Mouse (Mus musculus) liver (tissue): Measurements from ENCODE around the gene Itpr2.
A peak's percentile ranks its signal among the peaks of the same experiment; 100 is the strongest.

Source experiments
- DNase-seq: peaks from one replicate; pipeline ENCODE4 v3.0.0-alpha.2; 2020; ENCODE audit warnings: mixed read lengths

Itpr2 gene

DNA sequence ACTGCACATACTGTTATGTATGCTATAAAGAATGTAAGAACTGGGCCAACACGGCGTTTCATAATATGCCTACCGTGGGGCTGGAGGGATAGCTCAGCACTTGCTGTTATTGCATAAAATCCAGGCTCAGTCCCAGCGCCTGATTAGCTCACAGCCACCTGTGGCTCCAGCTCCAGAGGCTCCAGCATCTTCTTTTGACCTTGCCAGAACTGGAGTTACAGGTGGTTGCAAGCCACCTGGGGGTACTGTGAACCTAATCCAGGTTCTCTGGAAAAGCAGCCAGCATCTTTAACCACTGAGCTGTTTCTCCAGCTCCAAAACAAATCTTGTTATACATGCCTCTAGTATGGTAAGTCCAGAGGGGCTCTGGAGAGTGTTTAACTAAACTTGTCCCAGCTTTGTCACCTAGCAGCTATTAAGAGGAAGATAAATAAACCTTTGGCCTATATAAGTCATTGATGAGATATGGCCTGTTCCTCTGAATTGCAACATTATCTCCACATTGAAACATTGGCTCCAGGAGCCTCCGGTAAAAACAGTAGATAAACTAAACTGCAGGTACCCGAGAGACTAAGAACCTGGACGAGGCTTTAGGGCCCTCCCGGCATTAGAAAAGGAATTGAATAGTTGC is 37.9 kb downstream of the Itpr2 start:
- DNase-seq, result no peak

DNA sequence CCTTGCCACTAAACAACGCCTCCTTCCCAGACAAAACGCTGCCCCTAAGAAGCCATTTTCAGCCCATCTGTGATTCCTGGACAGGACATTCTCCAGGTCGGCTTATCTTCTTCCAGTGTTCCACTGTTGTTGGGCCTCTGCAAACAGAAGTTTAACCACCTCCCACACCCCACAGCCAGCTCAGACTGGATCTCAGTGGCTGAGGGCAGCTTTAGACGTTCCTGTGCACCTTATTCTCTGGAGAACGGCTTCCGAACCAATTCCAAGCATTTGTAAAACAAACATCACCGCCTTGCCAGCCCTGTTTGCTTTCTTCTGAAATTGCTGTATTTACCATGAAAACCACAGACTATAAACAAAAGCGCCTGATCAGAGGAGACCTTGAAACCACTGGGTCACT is 41.1 kb downstream of the Itpr2 start:
- DNase-seq, result no peak

DNA sequence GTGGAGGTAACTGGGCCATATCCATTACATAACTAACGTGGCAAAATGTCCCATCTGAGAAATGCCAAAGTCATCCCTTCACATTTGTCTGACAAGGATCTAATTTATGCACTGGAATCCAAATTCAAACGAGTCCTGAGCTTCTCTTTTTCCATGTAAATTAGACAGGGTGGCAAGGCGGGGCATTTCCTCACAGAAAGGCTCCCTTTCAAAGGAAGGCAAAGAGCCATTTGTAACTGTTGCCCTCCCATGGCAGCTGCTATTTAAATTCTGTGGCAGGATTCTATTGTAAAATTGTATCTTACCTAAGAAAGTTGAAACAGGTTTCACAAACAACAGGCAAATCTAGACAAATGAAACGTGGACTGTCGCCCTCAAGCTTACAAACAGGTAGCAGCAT is 43.6 kb downstream of the Itpr2 start:
- no peak for DNase-seq

DNA sequence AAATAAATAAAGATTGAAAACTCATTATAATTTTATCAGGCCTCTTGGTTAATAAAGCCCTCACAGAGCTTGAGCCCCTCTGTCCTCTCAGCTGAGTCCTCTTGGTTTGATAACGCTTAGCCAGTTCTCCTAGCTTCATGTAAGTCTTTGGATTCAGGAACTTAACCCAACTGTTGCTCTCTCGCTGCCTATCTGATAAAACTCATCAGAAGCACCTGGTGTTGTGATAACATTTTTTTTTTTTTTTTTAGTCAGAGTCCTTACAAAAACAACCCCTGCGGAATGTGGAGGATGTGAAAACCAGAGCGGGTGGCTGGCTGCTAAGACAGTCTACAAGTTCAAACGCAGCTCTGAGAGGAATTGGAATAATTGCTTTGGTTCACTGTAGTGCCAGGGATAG is 45.3 kb downstream of the Itpr2 start:
- DNase-seq, result no peak

DNA sequence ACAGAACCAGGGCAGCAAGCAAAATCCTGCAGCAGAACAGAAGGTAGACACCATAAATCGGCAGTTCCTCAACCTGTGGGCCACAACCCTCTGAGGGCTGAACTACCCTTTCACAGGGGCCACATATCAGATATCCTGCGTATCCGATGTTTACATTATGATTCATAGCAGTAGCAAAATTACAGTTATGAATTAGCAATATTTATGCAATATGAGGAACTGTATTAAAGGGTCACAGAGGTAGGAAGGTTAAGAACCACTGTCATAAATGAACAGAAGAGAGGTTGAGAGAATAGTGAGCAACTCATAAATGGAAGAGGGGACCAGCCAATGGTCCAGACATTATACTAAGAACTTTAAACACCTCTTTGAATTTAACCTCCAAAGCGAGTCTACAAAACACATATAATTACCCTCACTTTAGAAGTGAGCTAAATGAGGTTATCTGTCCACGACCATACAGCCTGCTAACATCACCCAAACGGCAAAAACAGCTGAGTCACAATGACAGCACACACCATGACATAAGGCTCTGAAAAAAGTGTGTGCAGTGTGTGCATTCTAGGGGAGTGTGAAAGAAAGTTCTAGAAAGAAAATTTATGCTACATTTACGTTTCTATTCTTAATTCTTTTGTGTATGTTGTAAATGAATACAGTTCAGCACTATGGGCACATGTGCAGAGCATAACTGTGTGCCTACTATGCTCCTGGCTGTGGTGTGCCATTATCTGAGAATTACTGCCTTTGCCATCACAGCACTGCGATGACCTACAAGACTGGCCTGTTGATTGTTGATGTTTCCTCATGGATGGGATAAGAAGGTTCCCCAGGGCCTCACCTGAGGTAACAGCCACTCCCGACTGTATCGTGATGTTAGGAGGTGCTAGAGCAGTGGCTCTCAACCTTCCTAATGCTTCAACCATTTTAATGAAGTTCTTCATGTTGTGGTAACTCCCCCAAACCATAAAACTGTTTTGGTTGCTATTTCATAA is 47.2 kb downstream of the Itpr2 start:
- peak; percentile 72 for DNase-seq

DNA sequence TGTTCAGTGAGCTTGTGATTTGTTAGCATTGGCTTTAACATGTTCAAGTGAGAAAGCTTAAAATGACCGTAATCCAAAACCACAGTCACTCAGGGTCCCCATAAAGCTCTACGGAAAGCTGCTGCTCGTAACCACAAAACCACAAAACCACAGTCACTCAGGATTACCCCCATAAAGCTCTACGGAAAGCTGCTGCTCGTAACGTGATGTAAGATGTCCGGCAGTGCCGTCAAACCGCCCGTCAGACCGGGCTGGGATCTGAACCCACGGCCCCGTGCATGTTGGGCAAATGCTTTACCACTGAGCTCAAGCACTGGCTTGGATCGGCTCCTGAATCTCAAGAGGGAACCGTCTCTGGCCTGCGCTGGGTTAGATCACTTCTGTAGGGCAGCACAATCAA is 49.5 kb downstream of the Itpr2 start:
- DNase-seq, result no peak

DNA sequence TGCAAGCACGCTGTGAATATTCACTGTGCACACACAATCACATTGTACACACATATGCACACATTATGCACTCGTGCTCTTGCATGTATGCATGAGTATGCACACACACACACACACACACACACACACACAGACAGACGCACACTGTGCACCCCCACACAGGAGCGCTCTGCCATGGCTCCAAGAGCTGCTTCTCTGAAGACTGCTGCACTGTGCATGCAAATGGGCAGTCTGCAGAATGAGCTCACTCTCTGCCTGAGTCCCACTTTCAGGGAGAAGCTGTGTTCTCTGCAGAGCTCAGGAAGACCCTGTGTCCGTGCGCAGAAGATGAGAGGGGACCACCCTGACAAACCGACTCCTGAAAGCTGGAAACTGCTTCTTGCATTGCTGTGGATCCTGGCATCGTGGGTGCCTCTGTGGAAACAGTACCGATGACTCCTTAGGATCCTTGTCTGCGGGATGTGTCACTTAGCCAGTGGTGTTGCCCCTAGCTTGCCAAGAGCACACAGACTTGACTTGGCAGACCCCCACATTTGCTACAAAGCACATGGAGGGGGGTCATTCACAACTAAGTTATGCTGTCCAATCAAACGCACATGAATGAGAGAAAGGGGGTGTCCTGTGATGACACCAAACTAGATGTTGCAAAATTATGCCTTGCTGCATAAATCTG is 55.9 kb downstream of the Itpr2 start:
- no peak for DNase-seq

DNA sequence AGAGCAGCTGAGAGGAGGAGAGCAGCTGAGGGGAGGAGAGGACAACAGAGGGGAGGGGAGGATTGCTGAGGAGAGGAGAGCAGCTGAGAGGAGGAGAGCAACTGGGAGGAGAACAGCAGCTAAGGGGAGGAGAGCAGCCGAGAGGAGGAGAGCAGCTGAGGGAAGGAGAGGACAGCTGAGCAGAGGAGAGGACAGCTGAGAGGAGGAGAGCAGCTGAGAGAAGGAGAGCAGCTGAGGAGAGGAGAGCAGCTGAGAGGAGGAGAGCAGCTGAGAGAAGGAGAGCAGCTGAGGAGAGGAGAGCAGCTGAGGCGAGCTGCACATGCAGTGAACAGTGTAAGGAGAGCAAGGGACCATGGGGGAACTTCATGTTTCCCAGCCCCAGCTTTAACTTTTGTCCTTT is 62.2 kb downstream of the Itpr2 start:
- DNase-seq, result no peak

DNA sequence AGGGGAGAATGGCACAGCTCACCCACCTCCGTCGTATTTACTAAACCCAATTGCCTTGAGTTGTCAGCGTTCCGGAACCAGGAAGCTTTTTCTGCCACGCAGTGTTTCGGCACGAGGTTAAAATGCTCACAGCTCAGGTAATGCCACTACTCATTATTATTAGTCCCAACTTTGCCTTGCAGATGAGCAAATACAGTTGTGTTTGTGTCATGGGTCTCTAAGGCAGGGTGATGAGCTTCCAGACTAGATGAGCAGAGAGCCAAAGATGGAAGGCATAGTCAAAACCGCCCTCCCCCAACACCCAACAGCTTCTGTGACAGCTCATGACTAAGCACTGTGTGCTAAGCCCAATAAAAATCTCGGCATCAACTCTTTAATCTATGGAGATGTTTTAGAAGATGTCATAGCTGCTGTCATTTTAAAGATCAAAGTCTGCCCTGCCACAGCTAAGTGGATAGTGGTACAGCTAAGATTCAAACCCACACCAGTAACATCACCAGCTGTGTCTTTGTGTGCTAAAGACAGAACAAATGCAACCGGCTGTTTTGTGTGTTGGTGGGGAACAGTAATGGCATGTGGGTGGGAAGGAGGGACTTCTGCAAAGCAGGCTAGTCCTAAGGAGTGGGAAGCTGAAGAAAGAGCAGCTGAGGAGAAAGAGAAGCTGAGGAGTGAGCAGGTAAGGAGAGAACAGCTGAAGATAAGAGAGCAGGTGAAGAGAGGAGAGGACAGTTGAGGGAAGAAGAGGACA is 62.8 kb downstream of the Itpr2 start:
- no peak for DNase-seq

DNA sequence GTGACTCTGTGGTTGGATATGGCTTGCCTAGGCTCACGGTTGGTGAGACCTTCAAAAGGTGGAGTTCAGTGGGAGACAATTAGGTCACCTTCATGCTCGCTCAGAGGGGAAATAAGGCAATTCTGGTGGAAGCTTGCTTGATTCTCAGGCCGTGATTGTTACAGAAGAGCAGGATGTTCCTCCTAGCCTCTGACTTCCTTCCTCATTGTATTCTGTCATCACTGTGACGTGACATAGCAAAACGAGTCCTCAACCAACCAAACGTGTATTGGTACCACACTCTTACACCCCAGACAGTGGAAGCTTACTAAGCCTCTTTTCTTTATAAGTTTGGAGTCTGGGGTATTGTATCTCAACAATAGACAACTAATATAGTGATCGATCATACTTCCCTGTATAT is 64.0 kb downstream of the Itpr2 start:
- no peak for DNase-seq

DNA sequence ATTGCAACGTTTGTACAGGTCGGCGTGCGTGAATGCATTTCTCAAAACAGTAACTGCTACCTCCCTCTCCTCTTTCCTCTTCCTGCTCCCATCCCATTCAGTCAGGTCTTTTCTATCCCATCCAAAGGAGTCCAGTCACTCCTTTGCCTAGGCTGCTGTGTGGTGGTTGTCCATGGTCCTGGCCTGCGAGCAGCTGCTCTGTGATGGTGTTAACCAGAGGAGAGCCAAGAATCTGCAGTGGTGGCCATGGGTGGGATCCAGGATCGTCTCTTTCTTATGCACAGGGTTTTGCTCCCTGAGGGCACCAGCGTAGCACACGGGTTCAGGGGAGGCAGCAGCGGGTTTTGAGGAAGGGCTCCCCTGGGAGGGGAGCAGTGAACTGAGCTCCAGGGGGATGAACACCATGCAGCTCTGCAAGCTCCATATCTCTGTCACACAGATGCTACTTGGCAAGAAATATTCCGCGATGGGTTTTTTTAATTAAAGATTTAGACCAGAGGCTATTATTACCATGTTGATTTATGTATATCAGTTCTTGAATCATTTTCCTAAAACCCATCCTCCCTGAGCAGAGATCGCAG is 65.0 kb downstream of the Itpr2 start:
- no peak for DNase-seq

DNA sequence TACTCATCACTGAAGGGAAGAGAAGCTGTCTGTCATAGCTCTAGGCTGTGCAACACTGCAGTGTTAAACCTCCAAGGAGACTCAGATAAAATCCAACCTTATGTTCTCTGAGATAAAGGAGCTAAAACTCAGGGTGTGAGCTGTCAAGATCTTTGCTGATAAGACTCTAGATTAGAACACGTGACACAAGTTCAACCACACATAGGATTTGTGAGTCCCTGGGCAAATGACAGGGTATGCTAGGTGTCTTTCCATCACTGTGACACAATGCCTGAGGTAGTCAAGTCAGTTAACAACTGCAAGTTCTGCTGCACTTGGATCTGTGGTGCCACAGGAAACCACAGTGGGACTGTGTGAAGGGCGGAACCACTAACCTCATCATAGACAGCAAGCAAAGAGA is 67.8 kb downstream of the Itpr2 start:
- no peak for DNase-seq

DNA sequence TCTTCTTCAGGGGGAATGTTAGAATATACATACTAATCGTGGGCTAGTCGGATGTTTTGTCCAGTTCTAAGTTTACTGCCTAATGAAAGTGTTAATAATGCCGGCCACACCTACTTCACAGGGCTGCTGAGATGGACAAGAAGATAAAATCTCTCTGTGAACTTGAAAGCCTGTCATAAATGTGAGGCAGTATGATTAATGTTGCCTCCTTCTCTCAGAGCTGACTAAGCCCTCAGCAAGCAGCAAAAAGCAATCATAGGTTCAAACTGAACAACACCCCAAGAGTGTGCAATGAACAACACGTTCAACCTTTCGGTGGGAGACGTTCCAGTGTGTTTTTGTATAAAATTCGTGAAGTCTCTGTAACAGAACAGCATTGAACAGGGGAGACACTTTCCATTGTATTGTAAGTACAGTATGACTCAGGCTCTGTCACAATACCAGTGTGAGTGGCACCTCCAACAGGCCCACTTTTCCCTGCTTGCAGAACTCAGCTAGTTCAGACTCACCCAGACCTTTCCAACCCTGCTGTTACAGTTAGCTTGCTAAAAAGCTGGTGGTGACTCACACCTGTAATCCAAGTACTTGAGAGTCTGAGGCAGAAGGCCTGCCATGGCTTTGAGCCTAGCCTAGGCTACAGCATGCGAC is 69.7 kb downstream of the Itpr2 start:
- DNase-seq, result no peak

DNA sequence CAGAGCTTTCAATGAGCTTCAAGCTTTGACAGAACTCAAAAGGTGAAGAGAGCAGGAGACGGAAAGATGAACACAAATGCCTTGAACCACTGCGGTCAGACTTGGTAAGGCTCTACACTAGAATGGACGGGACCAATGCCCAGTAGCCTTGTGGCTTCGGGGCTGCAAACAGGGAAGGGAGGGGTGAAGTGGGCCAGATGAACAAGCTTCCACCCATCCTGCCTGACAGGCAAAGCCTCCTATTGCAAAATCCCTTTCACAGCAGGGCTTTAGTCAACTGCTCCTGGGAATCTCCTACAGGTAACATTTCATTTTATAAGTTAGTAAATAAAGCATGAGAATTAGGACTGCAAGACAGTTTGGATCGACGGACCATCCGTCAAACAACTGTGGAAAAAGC is 70.2 kb downstream of the Itpr2 start:
- DNase-seq, result no peak

DNA sequence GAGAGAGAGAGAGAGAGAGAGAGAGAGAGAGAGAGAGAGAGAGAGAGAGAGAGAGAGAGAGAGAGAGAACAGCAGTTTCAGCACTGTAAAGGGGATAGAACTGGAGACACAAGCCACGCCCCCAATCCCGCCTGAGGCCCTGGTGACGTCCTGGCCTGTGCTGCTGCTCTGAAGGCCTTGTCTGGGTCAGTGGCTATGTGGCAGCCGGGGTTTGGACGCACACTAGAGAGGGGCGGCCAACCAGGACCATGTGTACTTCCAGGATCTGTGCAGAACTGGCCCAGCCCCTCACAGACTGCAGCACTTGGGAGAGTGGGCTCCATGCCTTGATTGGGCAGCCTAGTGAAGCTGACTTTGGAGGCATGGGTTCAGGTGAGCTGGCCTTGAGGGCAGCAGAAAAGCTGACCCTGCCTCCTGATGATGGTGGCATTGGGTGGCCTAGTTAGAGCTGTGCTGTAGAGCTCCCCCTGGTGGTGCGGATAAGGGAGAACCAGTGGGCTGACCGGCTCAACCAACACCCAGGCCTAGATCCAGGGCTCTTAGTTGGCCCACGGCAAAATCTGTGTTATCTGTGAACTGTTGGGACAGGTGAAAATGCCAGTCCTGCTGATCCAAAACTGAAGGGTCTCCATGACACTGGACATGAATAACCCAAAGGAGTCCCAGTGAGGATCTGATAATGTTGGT is 72.2 kb downstream of the Itpr2 start:
- peak; percentile 65 for DNase-seq

DNA sequence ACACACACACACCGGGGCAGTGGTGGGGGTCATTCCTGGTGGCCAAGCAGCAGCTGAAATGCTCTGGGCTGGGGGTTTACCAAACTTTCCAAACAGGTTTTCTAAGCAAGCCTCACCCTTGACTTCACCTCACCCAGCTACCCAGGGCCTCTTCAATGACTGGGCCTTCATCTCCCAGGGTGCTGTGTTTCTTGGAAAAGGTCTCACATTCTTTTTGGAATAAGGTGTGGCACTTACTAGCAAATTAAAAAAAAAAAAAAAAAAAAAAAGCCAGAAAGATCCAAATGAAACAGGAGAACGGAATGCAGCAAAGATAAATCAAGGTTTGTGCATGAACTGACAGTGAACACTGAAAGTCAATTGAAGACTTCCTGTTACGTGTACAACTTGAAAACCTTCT is 77.2 kb downstream of the Itpr2 start:
- DNase-seq, result no peak

DNA sequence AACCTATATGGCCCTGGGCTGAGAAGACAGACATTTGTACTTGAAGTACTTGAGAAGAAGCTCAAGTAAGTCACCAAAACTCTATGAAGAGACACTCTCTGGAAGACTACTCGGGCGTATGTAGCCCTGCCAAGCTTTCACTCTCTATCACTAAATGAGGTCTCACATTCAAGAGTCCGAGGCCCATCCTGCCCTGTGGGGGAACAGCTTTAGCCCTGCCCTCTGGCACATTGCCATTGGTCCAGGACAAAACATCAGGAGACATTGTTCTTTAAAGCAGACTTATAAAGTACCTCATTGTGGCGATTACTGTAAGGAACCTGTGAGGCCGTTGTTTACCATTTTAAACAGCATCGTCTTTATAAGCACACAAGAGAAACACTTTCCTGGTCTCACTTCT is 77.7 kb downstream of the Itpr2 start:
- no peak for DNase-seq

DNA sequence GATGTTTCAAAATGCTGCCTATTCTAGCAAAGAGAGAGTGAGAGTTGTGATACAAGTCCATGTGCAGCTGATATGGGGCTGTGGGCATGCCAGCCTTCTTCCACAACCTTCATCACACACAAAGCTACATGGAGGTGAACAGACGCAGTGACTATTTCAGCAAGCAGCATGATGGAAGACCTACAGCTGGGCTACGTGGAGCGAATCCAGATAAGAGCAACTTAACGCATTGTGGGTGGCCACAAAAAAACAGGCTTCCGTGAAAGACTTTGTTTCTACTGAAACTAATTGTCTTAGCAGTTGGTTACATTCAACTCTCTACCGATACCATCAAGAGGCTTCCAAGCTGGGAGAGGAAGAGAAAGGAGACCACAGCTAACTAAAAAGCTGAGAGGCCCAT is 81.3 kb downstream of the Itpr2 start:
- DNase-seq, result no peak

DNA sequence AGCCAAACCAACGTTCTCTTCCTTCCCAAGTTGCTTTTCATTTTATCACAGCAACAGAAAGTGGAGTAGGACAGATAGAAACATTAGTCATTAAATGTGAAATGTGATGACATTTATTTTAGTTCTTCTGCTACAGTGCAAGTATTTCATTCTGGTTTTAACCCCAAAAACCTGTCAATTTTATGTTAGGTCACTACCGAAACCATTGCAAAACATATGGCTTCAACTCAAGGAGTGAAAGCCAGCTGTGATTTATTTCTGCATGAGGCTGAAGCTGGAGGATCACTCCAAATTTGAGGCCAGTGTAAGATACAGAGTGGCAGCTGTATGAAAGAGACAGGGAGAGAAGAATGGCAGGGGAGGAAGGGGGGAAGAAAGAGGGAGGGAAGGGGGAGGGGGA is 85.6 kb downstream of the Itpr2 start:
- no peak for DNase-seq

DNA sequence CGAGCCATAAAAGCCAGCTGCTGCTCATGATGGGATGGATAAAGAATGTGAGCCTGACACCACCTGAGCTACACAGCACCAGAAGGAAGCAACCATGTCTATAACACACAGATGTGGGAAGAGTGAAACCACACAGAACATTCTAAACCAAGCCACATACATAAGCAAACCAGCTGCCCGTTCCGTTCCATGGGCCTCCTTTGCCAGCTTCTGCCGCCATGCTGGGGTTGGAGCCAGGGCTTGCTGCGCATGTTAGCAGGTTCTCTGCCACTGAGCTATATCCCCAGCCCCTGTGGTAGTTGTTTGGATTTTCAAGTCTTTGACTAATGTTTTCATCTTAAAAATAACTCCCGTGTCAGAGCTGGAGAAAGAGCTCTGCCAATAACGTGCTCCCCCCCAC is 87.9 kb downstream of the Itpr2 start:
- no peak for DNase-seq

DNA sequence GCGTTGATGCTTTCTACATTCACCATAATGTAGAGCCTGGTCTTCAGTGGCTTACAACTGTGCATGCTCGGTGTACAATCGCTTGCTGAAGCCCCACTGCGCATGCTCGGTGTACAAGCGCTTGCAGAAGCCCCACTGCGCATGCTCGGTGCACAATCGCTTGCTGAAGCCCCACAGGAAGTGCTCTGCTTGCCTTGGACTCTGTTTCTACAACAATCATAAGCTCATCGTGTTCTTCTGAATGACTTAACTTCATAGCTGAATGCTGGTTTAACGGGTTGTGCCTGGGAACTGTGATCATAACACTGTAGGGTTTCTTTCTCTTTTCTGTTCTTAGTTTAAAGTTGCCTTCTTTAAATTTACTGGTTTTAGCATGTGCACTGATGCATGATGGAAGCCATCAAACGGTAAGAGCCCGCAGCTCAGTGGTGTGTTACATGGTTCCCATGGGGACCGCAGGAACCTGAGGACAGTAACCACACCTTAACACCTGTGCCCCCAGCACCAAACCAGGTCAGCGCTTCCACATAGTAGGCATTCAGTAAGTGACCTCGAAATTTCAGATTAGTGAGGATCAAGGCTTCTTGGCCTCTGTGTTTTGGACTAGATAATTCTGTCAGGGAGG is 90.5 kb downstream of the Itpr2 start:
- no peak for DNase-seq
